Mouse (Mus musculus) megakaryocyte, embryonic 14.5 days (primary cell): ENCODE data around the gene Rab38. TPM values are rescaled to one million over a fixed set of nuclear protein-coding genes. Genes with fewer than 3 reads are reported as not detected.

ENCODE experiments used
- H3K27me3 ChIP-seq: replicated peaks from 2 replicates; pipeline ENCODE3; 2012; ENCODE audit warnings: inconsistent platforms
- H3K36me3 ChIP-seq: replicated peaks from 2 replicates; pipeline ENCODE3; 2012; ENCODE audit warnings: low read length, inconsistent platforms, mixed read lengths
- H3K4me1 ChIP-seq: 2 replicates; pipeline ENCODE4 v1.6.1; 2012; ENCODE audit warnings: inconsistent platforms
- H3K4me3 ChIP-seq: replicated peaks from 2 replicates; pipeline ENCODE3; 2012; ENCODE audit warnings: moderate library complexity, mild to moderate bottlenecking, inconsistent platforms
- H3K9me3 ChIP-seq: 2 replicates; pipeline ENCODE4 v1.6.1; 2012; ENCODE audit warnings: inconsistent platforms
- FLI1 ChIP-seq: IDR thresholded peaks from 2 replicates; pipeline ENCODE4 v1.6.1; 2012; ENCODE audit warnings: low read length, inconsistent platforms, mixed read lengths
- GATA1 ChIP-seq: IDR thresholded peaks from 3 replicates; pipeline ENCODE4 v1.6.1; 2012; ENCODE audit warnings: mixed read lengths, low read length, inconsistent platforms, borderline replicate concordance
- polyA plus RNA-seq: library from polyadenylated mRNA; stranded (reverse); fragments of >175 nt; gene quantifications from 2 replicates; pipeline ENCODE4 v1.2.3, GENCODE M21; 2012; ENCODE audit warnings: low replicate concordance; ENCODE audit not compliant: insufficient read depth

The Rab38 gene
- polyA plus RNA-seq, 1 experiment = 38.9 TPM

- Histone ChIP-seq H3K4me1 (peaks cover 16% of the 10 kb centered on the region), H3K9me3 (no peaks in the 10 kb centered on the region), H3K4me3 (no peak overlapping the region), H3K27me3 (no peaks in the 10 kb centered on the region), H3K36me3 (peaks cover 10% of the 10 kb centered on the region)
- TF ChIP-seq GATA1 (no peak; the same call in 2 of the 3 replicates), FLI1 (no peak)
Observed at GRCm38 (mm10) chr7:88502217-88502817, 72.2 kb downstream of the Rab38 start.

- no peaks in the 10 kb centered on the region for H3K27me3 ChIP-seq
- H3K36me3 ChIP-seq = no peaks in the 10 kb centered on the region
- no peak for TF ChIP-seq FLI1
- no peak for TF ChIP-seq GATA1
- H3K4me3 ChIP-seq = no peak overlapping the region
- H3K4me1 ChIP-seq = no peaks in the 10 kb centered on the region
- H3K9me3 ChIP-seq = no peaks in the 10 kb centered on the region
Observed at GRCm38 (mm10) chr7:88509748-88510147, 79.7 kb downstream of the Rab38 start.

- Histone ChIP-seq H3K4me1 (no peaks in the 10 kb centered on the region), H3K36me3 (no peaks in the 10 kb centered on the region), H3K27me3 (no peaks in the 10 kb centered on the region), H3K9me3 (no peaks in the 10 kb centered on the region), H3K4me3 (no peak overlapping the region)
- TF ChIP-seq GATA1 = no peak
- TF ChIP-seq FLI1 = no peak
Observed at GRCm38 (mm10) chr7:88522481-88522880, 92.4 kb downstream of the Rab38 start.

GRCm38 (mm10) chr7:88527100-88527671 lies 97.1 kb downstream of the Rab38 start:
- TF ChIP-seq GATA1 (no peak), FLI1 (no peak)
- Histone ChIP-seq H3K36me3 (no peaks in the 10 kb centered on the region), H3K27me3 (no peaks in the 10 kb centered on the region), H3K9me3 (no peaks in the 10 kb centered on the region), H3K4me1 (no peaks in the 10 kb centered on the region), H3K4me3 (no peak overlapping the region)

GRCm38 (mm10) chr7:88536127-88536531 lies 106.1 kb downstream of the Rab38 start:
- Histone ChIP-seq H3K36me3 (no peaks in the 10 kb centered on the region), H3K27me3 (no peaks in the 10 kb centered on the region), H3K9me3 (no peaks in the 10 kb centered on the region), H3K4me1 (no peaks in the 10 kb centered on the region; the same call in 1 of the 2 replicates), H3K4me3 (no peak overlapping the region)
- no peak for TF ChIP-seq FLI1
- no peak for TF ChIP-seq GATA1

GRCm38 (mm10) chr7:88536743-88537142 lies 106.7 kb downstream of the Rab38 start:
- H3K9me3 ChIP-seq = no peaks in the 10 kb centered on the region
- TF ChIP-seq GATA1 (no peak), FLI1 (no peak)
- no peaks in the 10 kb centered on the region for H3K36me3 ChIP-seq
- no peaks in the 10 kb centered on the region for H3K27me3 ChIP-seq
- peaks cover 1% of the 10 kb centered on the region; the same call in 1 of the 2 replicates for H3K4me1 ChIP-seq
- H3K4me3 ChIP-seq = no peak overlapping the region

Other genes starting within 250 kb of the Rab38 start
- gene Ctsc, start 152.2 kb upstream of the Rab38 start, polyA plus RNA-seq = 25.8 and 40.6 TPM in 2 replicates